Mouse (Mus musculus) limb, embryonic 11.5 days (tissue): ENCODE results near the gene Adcyap1r1. TPM values are rescaled to one million over a fixed set of nuclear protein-coding genes. Genes with fewer than 3 reads are reported as not detected.

Source experiments
- ATAC-seq: fragments of 200-750 bp; cut with Nextera tagmentation; 2 replicates; pipeline ENCODE4 v1.8.0; 2017; ENCODE audit warnings: low read depth; ENCODE audit not compliant: insufficient number of reproducible peaks, low FRiP score, low TSS enrichment
- DNase-seq: peaks from one replicate; pipeline ENCODE4 v3.0.0-alpha.2; 2015; ENCODE audit warnings: low spot score
- H3K27ac ChIP-seq: fragments of 300-500 bp; sonication (generic); replicated peaks from 2 replicates; pipeline ENCODE4 v1.5.1; 2014; ENCODE audit warnings: low read depth, mild to moderate bottlenecking, low read length
- H3K27me3 ChIP-seq: fragments of 300-500 bp; sonication (generic); 2 replicates; pipeline ENCODE4 v1.6.1; 2014; ENCODE audit warnings: mild to moderate bottlenecking, low read length, mixed read lengths; ENCODE audit not compliant: control insufficient read depth, insufficient read depth
- H3K36me3 ChIP-seq: fragments of 300-500 bp; sonication (generic); 2 replicates; pipeline ENCODE4 v1.6.1; 2014; ENCODE audit warnings: mild to moderate bottlenecking, low read length, moderate library complexity, mixed read lengths; ENCODE audit not compliant: control insufficient read depth, insufficient read depth
- H3K4me1 ChIP-seq: fragments of 300-500 bp; sonication (generic); 2 replicates; pipeline ENCODE4 v1.6.1; 2014; ENCODE audit warnings: low read length, mixed read lengths; ENCODE audit not compliant: control insufficient read depth, insufficient read depth
- H3K4me2 ChIP-seq: fragments of 300-500 bp; sonication (generic); 2 replicates; pipeline ENCODE4 v1.6.1; 2014; ENCODE audit warnings: low read depth, mild to moderate bottlenecking, moderate library complexity; ENCODE audit not compliant: severe bottlenecking
- H3K4me3 ChIP-seq: fragments of 300-500 bp; sonication (generic); 2 replicates; pipeline ENCODE4 v1.5.1; 2014; ENCODE audit warnings: low read depth, low read length
- H3K9ac ChIP-seq: fragments of 300-500 bp; sonication (generic); 2 replicates; pipeline ENCODE4 v1.6.1; 2014; ENCODE audit warnings: mild to moderate bottlenecking, low read length
- H3K9me3 ChIP-seq: fragments of 300-500 bp; sonication (generic); 2 replicates; pipeline ENCODE4 v1.6.1; 2016; ENCODE audit warnings: low read length; ENCODE audit not compliant: control insufficient read depth
- WGBS: fragments of 180-500 bp; shearing (Covaris S2); extraction: QIAGEN DNeasy Blood & Tissue Kit; methylation state at CpG from one replicate; pipeline ENCODE4 v1.1.7; 2014; 5-methylcytosine and 5-hydroxymethylcytosine counted together
- polyA plus RNA-seq: library from polyadenylated mRNA; unstranded; fragments of >200 nt; fragmentation: Nextera tagmentation; extraction: Ambion mirVana; gene quantifications from 2 replicates; pipeline ENCODE4 v1.2.1, GENCODE M21; 2014

The Adcyap1r1 gene
- polyA plus RNA-seq: 0.48 and 0.82 TPM in 2 replicates

- Histone ChIP-seq H3K36me3 (no peaks in the 10 kb centered on the region), H3K4me3 (peak within 1 kb of the TSS; percentile 48), H3K4me2 (peak within 1 kb of the TSS; percentile 97), H3K27ac (no peak within 1 kb of the TSS), H3K9ac (peak within 1 kb of the TSS; percentile 47), H3K27me3 (peaks cover 31% of the 10 kb centered on the region), H3K4me1 (peaks cover 5% of the 10 kb centered on the region; the same call in 1 of the 2 replicates), H3K9me3 (no peaks in the 10 kb centered on the region)
- DNase-seq: peak; percentile 80
- WGBS: 0% methylated on average over 57 of the region's 58 CpGs
- peak; percentile 87 for ATAC-seq
These were observed at the start of gene Adcyap1r1 for GRCm38 (mm10) chr6:55451771-55452371. Gene Adcyap1r1 (plus strand): TSS chr6:55451978.

GRCm38 (mm10) chr6:55402041-55402776, 49.6 kb upstream of the Adcyap1r1 start:
- Histone ChIP-seq H3K4me1 (no peaks in the 10 kb centered on the region), H3K4me2 (no peak overlapping the region), H3K27me3 (no peaks in the 10 kb centered on the region), H3K36me3 (no peaks in the 10 kb centered on the region), H3K9ac (no peak overlapping the region), H3K4me3 (no peak overlapping the region), H3K27ac (no peak overlapping the region), H3K9me3 (no peaks in the 10 kb centered on the region)
- WGBS: 74% methylated on average over 9 of the region's 9 CpGs
- DNase-seq (no peak), ATAC-seq (no peak)

- Histone ChIP-seq H3K4me2 (no peak overlapping the region), H3K4me1 (no peaks in the 10 kb centered on the region), H3K27ac (no peak overlapping the region), H3K9ac (no peak overlapping the region), H3K36me3 (no peaks in the 10 kb centered on the region), H3K27me3 (no peaks in the 10 kb centered on the region), H3K9me3 (no peaks in the 10 kb centered on the region), H3K4me3 (no peak overlapping the region)
- DNase-seq (no peak), ATAC-seq (no peak)
- WGBS: 69% methylated on average over 9 of the region's 9 CpGs
These were observed 48.1 kb upstream of the Adcyap1r1 start for GRCm38 (mm10) chr6:55403411-55404309.

- 72% methylated on average over 5 of the region's 5 CpGs for WGBS
These were observed 47.3 kb upstream of the Adcyap1r1 start for GRCm38 (mm10) chr6:55404421-55404990.

GRCm38 (mm10) chr6:55407345-55407744, 44.4 kb upstream of the Adcyap1r1 start:
- Histone ChIP-seq H3K27me3 (no peaks in the 10 kb centered on the region), H3K36me3 (no peaks in the 10 kb centered on the region), H3K27ac (no peak overlapping the region), H3K9ac (no peak overlapping the region), H3K9me3 (no peaks in the 10 kb centered on the region), H3K4me2 (no peak overlapping the region), H3K4me1 (peaks cover 2% of the 10 kb centered on the region; the same call in 1 of the 2 replicates), H3K4me3 (no peak overlapping the region)
- WGBS: 66% methylated on average over 4 of the region's 4 CpGs
- DNase-seq: no peak
- no peak for ATAC-seq

More at GRCm38 (mm10) chr6:55404421-55404990, 47.3 kb upstream of the Adcyap1r1 start:
- ATAC-seq (no peak), DNase-seq (no peak)
- Histone ChIP-seq H3K27me3 (no peaks in the 10 kb centered on the region), H3K4me2 (no peak overlapping the region), H3K9me3 (no peaks in the 10 kb centered on the region), H3K9ac (no peak overlapping the region), H3K4me3 (no peak overlapping the region), H3K36me3 (no peaks in the 10 kb centered on the region), H3K27ac (no peak overlapping the region), H3K4me1 (no peaks in the 10 kb centered on the region)

GRCm38 (mm10) chr6:55410119-55410775, 41.5 kb upstream of the Adcyap1r1 start:
- ATAC-seq (no peak), DNase-seq (no peak)
- 28% methylated on average over 7 of the region's 7 CpGs for WGBS
- H3K4me2 ChIP-seq: no peak overlapping the region
- no peaks in the 10 kb centered on the region for H3K36me3 ChIP-seq
- no peak overlapping the region for H3K9ac ChIP-seq
- H3K27ac ChIP-seq: no peak overlapping the region
- H3K9me3 ChIP-seq: no peaks in the 10 kb centered on the region
- no peaks in the 10 kb centered on the region for H3K27me3 ChIP-seq
- H3K4me1 ChIP-seq: peaks cover 2% of the 10 kb centered on the region; the same call in 1 of the 2 replicates
- no peak overlapping the region for H3K4me3 ChIP-seq

- Histone ChIP-seq H3K4me1 (peaks cover 2% of the 10 kb centered on the region; the same call in 1 of the 2 replicates), H3K27me3 (no peaks in the 10 kb centered on the region), H3K9ac (no peak overlapping the region), H3K27ac (no peak overlapping the region), H3K4me2 (no peak overlapping the region), H3K9me3 (no peaks in the 10 kb centered on the region), H3K36me3 (no peaks in the 10 kb centered on the region), H3K4me3 (no peak overlapping the region)
- ATAC-seq (no peak), DNase-seq (no peak)
- 87% methylated on average over 5 of the region's 5 CpGs for WGBS
These were observed 40.8 kb upstream of the Adcyap1r1 start for GRCm38 (mm10) chr6:55410977-55411376.
